Mouse (Mus musculus): ENCODE measurements around the gene Ep300.

DNA sequence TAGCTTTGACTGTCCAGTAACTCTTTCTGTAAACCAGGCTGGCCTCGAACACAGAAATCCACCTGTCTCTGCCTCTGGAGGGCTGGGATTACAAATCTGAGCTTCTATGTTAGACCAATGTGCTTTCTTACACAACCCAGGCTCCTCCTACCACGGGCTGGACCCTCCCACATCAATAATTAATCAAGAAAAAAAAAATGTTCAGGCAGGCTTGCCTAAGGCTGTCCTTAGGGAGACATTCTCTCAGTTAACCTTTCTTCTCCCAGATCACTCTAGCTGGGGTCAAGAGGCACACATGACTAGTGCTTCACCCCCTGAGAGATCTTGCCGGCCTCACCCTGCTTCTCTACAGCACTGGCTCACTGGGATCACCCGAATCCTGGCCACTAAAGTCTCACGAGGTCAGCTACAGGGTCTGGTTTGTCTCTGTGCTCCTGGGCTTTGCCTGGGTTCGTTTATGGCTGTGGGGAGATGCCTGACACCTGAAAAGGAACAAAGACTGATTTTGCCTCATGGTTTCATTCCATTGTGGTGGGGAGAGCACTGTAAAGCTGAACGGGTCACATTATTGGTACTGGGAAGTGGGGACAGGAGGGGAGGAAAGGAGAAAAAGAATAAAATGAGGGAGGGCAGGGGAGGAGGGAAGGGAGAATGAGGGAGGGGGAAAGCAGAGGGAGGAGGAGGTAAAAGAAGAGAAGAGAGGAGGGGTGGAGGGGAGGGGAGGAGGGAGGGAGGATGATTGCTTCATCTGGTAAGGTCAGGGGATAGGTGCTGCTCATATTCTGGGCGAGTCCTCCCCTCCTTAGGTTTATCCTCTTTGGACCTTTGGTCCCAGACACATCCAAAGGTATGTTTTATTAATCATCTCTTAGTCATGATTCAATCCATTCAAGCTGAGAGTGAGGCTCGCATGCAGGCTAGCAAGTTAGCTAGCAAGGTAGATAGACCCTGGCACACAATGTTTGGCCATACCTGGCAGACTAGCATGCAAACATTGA, 22.4 kb upstream of the Ep300 start:
- TF ChIP-seq CTCF (IDR thresholded peaks at IDR 0.05; ENCODE audit: low read depth) (no peak), EP300 (IDR thresholded peaks at IDR 0.05; ENCODE audit: low read depth) (no peak)

Data from liver, embryonic 14.5 days (tissue).